Mouse (Mus musculus) macrophage (primary cell): ENCODE results near the gene Olfr823. TPM values are rescaled to one million over a fixed set of nuclear protein-coding genes. Genes with fewer than 3 reads are reported as not detected.
"Not testable (repeated sequence)": the region's sequence is repeated elsewhere in the genome, so short reads cannot be mapped to it uniquely, and the experiment has no call there.

Experiments
- H3K27ac ChIP-seq: fragments of 350-480 bp; formaldehyde crosslinking; 2 replicates; pipeline ENCODE4 v1.9.0; 2021
- H3K36me3 ChIP-seq: fragments of 350-480 bp; formaldehyde crosslinking; 2 replicates; pipeline ENCODE4 v1.9.0; 2021; ENCODE audit errors: inconsistent target
- H3K4me3 ChIP-seq: fragments of 350-480 bp; formaldehyde crosslinking; 2 replicates; pipeline ENCODE4 v1.9.0; 2021; ENCODE audit errors: inconsistent target
- H3K79me2 ChIP-seq: fragments of 350-480 bp; formaldehyde crosslinking; 2 replicates; pipeline ENCODE4 v1.9.0; 2021; ENCODE audit errors: inconsistent target
- WGBS: methylation state at CpG from one replicate; pipeline ENCODE4 v1.1.7; 2026; ENCODE audit warnings: inconsistent platforms; ENCODE audit not compliant: missing documents; 5-methylcytosine and 5-hydroxymethylcytosine counted together
- polyA plus RNA-seq: library from polyadenylated mRNA; stranded (reverse); fragments of 250-400 nt; gene quantifications from 3 replicates; pipeline ENCODE4 v1.2.4, GENCODE M21; 2018; ENCODE audit warnings: inconsistent platforms
- total RNA-seq, 78 experiments: library from RNA; depleted of rRNA; stranded (reverse); fragments of 250-400 nt; gene quantifications; 1 replicate in 9 of 78; 2 replicates in 24 of 78; 3 replicates in 43 of 78; 4 replicates in 2 of 78; pipeline ENCODE4 v1.2.4; 2018; ENCODE audit warnings: inconsistent platforms in 56 of 78

The Olfr823 gene
- not detected for total RNA-seq (2018; cell fraction: chromatin; rRNA removed)
- total RNA-seq (2018; cell fraction: cytosol; rRNA removed), result not detected
- not detected for total RNA-seq (2018; cell fraction: nucleus; rRNA removed)
- polyA plus RNA-seq, result not detected in 3 replicates

DNA sequence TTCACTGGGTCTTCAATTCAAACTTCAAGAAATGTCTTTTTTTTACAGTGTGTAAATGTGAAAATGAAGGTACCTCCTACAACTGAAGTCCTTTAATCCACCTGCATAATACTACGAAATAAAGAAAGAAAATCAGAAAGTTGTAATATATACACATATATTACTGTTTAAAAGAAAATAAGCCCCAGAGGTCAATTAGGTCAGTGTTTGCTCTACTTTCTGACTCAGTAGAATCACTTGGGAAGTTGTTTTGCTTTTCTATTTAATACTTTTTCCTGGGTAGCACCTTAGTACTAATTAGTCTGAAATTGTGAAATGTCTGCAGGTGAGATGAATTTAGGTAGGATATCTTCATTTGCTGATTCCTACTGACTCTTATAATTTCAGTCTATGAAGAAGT lies at the start of gene Olfr823:
Gene Olfr823, minus strand, starts transcription at position 101 of the 400 bp plus-strand sequence.
- not testable (repeated sequence) for H3K79me2 ChIP-seq, H3K27ac ChIP-seq, H3K4me3 ChIP-seq, H3K36me3 ChIP-seq
- WGBS, result no CpG with 5 or more reads among the region's 1 CpGs

DNA sequence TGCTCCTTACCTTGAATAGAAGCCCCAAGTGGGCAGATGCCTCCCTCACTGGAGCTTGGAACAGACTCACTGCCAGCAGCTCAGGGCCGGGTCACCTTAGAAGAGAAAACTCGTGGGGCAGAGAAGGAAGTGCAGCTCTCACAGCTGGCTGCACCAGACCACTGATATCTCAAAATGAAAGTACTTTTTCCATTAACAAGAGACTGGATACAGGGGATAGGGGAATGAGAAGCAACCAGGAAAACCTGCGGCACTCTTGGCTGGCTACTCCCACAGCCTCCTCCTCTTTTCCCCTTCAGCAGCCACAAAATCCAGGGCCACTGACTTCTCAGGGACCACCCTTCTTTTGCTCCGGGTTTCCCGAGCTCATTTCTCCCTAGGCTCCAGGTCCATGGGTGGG lies 28.9 kb upstream of the Olfr823 start:
- H3K4me3 ChIP-seq, result no peak overlapping the region
- H3K36me3 ChIP-seq, result no peaks in the 10 kb centered on the region
- no peaks in the 10 kb centered on the region for H3K79me2 ChIP-seq
- no peak overlapping the region for H3K27ac ChIP-seq
- WGBS, result 72% methylated on average over 5 of the region's 5 CpGs

DNA sequence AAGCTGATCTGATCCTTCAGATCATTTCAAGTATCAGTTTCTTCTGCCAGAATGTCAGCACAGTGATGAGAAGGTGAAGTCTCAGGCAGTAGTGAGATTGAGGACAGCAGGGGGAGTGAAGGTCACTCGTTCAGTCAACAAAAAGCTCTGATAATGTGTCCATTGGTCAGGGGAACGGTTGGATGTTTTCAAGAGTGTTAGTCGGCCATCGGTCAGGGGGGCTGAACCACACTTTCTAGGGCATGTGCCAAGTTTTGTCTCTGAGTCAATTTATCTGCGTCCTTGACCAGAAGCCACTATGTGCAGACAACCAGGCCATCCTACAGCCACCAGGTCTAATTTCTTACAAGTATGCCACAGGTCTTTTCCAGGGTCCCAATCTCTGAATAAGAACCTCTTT lies 27.3 kb upstream of the Olfr823 start:
- not testable (repeated sequence) for H3K79me2 ChIP-seq, H3K27ac ChIP-seq, H3K4me3 ChIP-seq, H3K36me3 ChIP-seq
- 79% methylated on average over 5 of the region's 5 CpGs for WGBS

DNA sequence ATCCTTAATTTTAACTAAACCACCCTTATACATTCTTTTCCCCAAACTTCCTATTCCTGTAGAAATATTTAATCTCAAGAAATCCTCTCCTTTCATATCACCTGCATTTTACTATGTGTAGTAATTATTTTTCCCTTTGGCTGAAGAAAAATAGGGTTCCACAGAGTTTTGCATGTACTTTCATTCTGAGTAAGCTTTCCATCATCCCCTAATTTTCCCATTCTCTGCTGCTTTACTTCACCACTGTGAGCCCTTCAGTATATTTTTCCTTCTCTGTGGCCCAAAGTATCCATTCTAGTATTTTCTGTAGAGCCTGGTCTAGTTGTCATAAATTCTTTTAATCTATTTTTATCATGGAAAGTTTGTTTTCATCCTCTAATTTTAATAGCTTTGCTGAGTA lies 19.6 kb upstream of the Olfr823 start:
- Histone ChIP-seq H3K79me2 (no peaks in the 10 kb centered on the region), H3K4me3 (no peak overlapping the region), H3K36me3 (no peaks in the 10 kb centered on the region), H3K27ac (no peak overlapping the region)

DNA sequence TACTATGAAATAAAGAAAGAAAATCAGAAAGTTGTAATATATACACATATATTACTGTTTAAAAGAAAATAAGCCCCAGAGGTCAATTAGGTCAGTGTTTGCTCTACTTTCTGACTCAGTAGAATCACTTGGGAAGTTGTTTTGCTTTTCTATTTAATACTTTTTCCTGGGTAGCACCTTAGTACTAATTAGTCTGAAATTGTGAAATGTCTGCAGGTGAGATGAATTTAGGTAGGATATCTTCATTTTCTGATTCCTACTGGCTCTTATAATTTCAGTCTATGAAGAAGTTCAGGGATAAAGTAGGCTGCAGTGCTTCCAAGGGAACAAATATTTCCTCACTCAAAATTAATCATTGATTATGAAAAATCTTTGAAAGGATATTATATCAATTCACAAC lies 14.7 kb upstream of the Olfr823 start, which contains the start of gene Olfr824:
Gene Olfr824, minus strand, starts transcription at position 101 of the 400 bp plus-strand sequence.
- not testable (repeated sequence) for H3K27ac ChIP-seq, H3K4me3 ChIP-seq, H3K79me2 ChIP-seq, H3K36me3 ChIP-seq

DNA sequence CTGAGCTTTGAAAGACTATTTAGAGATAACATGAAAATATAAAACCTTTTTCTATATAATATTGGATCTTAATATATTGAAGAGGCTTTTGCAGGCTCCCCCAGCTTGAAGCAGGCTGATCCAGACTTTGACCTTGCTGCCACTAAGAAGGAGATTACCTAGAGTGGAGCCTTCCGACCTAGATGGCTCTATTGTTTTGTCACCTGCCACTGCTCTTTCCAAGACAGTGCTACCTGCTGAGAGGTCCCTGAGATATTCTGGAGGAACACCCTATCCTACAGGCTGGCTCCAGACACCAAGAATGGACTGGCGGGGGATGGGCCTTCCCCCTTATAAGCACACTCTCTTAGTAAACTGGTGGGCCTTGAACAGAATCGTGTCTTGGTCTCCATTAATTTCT lies 862 bp upstream of the Olfr823 start:
- H3K79me2 ChIP-seq, H3K4me3 ChIP-seq, H3K27ac ChIP-seq, H3K36me3 ChIP-seq: not testable (repeated sequence)
- WGBS, result 68% methylated on average over 3 of the region's 3 CpGs

DNA sequence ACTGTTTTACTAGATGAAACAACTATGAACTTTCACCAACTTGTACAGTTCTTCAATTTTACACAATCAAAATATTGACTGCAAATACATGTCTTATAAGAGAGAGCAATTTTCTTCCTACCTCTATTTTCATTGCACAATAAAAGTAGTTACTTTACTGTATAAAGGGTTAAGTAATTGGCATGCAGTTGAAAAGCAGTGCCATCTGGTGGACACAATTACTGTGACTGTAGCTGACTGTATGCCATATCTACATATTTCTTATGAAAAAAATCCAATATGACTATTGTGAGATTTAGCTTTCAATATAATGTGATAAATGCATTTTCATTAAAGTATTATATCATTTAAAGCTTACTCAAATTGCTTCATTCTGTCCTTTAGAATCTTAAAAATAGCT lies 19.1 kb downstream of the Olfr823 start:
- no peak overlapping the region for H3K27ac ChIP-seq
- H3K36me3 ChIP-seq, result no peaks in the 10 kb centered on the region
- H3K79me2 ChIP-seq, result no peaks in the 10 kb centered on the region
- H3K4me3 ChIP-seq, result no peak overlapping the region

DNA sequence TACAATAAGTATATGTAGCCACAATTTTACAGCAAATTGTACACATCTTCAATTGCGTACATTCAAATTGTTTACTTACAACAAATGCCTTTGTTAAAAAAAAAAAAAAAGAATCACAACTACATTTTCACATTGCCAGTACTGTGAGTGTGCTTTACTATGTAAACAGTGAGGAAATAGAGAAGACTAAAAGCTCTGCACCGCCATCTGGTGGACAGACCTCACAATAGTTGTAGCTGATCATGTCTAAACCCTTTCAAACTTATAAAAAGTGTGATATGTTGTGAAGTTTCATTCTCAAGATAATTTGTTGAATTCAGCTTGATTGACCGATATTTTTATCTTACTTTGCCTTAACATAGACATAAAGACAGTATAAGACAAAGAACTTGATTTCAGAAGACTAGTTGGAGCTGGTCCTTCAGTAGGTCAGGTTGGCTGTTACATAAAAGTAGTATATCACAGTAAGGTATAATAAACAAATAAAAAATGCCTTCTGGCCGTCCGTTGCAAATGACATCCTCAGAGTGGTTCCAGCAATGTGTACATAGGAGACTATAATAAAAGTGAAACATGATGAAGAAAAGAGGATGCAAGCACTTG lies 22.2 kb downstream of the Olfr823 start:
- Histone ChIP-seq H3K36me3 (no peaks in the 10 kb centered on the region), H3K79me2 (no peaks in the 10 kb centered on the region), H3K27ac (no peak overlapping the region), H3K4me3 (no peak overlapping the region)
- 35% methylated on average over 5 of the region's 5 CpGs for WGBS

DNA sequence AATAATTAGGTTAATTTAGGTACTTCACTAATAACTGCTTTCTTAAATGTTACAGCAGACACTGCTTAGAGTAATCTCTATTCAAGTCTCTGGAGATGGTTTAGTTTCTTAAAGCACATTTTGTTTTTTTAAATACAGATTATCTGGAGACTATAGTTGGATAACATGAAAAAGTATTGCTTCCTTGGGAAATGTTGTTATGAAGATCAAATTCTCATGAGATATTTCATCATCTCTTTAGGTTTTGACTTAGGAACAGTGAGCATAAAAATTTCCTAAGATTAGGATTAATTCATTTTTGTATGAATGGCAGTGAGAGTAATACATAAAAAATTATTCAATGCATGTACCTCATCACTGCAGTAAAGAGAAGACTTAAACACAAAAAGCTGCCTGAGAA lies 44.3 kb downstream of the Olfr823 start, which contains the start of gene Olfr822:
Gene Olfr822, plus strand, starts transcription at position 301 of the 400 bp plus-strand sequence.
- no peak within 1 kb of the TSS for H3K27ac ChIP-seq
- H3K4me3 ChIP-seq, result no peak within 1 kb of the TSS
- no peaks in the 10 kb centered on the region for H3K79me2 ChIP-seq
- H3K36me3 ChIP-seq, result no peaks in the 10 kb centered on the region

Other genes starting within 250 kb of the Olfr823 start
- not detected in 3 replicates for gene Olfr814, start 235.5 kb downstream of the Olfr823 start, polyA plus RNA-seq
- not detected in 3 replicates for gene Olfr815, start 209.5 kb downstream of the Olfr823 start, polyA plus RNA-seq
- gene Olfr816, start 199.8 kb downstream of the Olfr823 start, polyA plus RNA-seq, result not detected in 3 replicates
- gene Olfr818, start 166.3 kb downstream of the Olfr823 start, polyA plus RNA-seq, result not detected in 3 replicates
- not detected in 3 replicates for gene Olfr819, start 148.1 kb downstream of the Olfr823 start, polyA plus RNA-seq
- not detected in 3 replicates for gene Olfr247, start 139.2 kb downstream of the Olfr823 start, polyA plus RNA-seq
- gene Gm10310, start 130.3 kb downstream of the Olfr823 start, polyA plus RNA-seq, result not detected in 3 replicates
- not detected in 3 replicates for gene Olfr820, start 102.8 kb downstream of the Olfr823 start, polyA plus RNA-seq
- not detected in 3 replicates for gene Olfr821, start 85.0 kb downstream of the Olfr823 start, polyA plus RNA-seq
- not detected in 3 replicates for gene Olfr822, start 44.2 kb downstream of the Olfr823 start, polyA plus RNA-seq
- not detected in 3 replicates for gene Olfr824, start 14.6 kb upstream of the Olfr823 start, polyA plus RNA-seq
- not detected in 3 replicates for gene Olfr825, start 51.4 kb upstream of the Olfr823 start, polyA plus RNA-seq
- gene Olfr826, start 68.8 kb upstream of the Olfr823 start, polyA plus RNA-seq, result not detected in 3 replicates
- not detected in 3 replicates for gene Olfr827, start 99.0 kb upstream of the Olfr823 start, polyA plus RNA-seq
- gene Neurod4, start 164.9 kb upstream of the Olfr823 start, polyA plus RNA-seq, result not detected in 3 replicates
- gene Tespa1, start 207.5 kb upstream of the Olfr823 start, polyA plus RNA-seq, result 0.16 TPM in 1 of 3 replicates, not detected in the others